9 mouse cellular contexts compared by ENCODE assay signal in the genomic region with DNA sequence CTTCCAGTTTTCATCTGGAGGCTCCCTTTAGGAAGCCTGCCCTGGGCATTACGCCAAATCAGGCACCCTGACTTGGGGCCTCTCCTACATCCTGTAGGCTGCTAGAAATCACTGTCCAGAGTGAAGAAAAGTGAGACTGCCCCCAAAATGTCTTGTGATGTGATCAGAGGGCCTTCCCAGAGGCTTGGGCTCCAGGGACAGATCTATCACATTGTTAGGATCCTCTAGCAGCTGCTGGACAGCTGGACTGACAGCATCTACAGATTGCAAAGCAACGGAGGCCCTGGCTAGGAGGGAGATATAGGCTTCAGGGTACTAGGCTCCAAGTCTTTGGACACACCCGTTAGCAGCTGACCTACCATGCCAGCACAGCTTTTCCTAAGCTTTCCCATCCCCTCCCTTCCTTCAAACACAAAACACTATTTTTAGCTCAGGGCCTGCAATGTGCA. TPM values are rescaled to one million over a fixed set of nuclear protein-coding genes. Genes with fewer than 3 reads are reported as not detected.
A peak's percentile ranks its signal among the peaks of the same experiment; 100 is the strongest.
DNase-seq lines count a peak whose midpoint lies in the region; ATAC-seq lines count a peak whose summit lies in the region.
"Had no signal": no experiment of that assay in that cellular context is flagged by ENCODE, and none has a peak within 500 bp of the region (broad histone marks: within the 10 kb centered on the region; RNA-seq: fewer than 3 reads in every experiment).

No protein-coding gene starts in this region.

- H3K27ac ChIP-seq in kidney, embryonic 16.5 days (ENCODE audit: low read length) = peak overlapping the region; percentile 71
- 0 out of 2 replicates have a peak overlapping the region, but pooled peaks have one; percentile 36 for H3K27ac ChIP-seq in hindbrain, embryonic 16.5 days (ENCODE audit: low read depth, low read length)
- H3K27ac ChIP-seq in neural tube, embryonic 14.5 days (ENCODE audit: low read depth, low read length) = 0 out of 2 replicates have a peak overlapping the region, but pooled peaks have one; percentile 22

- H3K9ac ChIP-seq in kidney, embryonic 16.5 days (replicated peaks; ENCODE audit: low read length) = no peak overlapping the region
- H3K9ac ChIP-seq in hindbrain, embryonic 16.5 days (ENCODE audit: low read depth, low read length) = no peak overlapping the region
- no peak overlapping the region for H3K9ac ChIP-seq in neural tube, embryonic 14.5 days (replicated peaks; ENCODE audit: low read depth, low read length)
- H3K9ac ChIP-seq: liver, embryonic 15.5 days had no signal

- H3K4me3 ChIP-seq in kidney, embryonic 16.5 days (ENCODE audit: low read length) = no peak overlapping the region
- no peak overlapping the region for H3K4me3 ChIP-seq in hindbrain, embryonic 16.5 days (ENCODE audit: low read length)
- H3K4me3 ChIP-seq in neural tube, embryonic 14.5 days (ENCODE audit: low read depth, low read length) = no peak overlapping the region
- H3K4me3 ChIP-seq: liver, embryonic 15.5 days had no signal

- 64% methylated on average over 3 of the region's 3 CpGs for WGBS in kidney, embryonic 16.5 days
- WGBS in hindbrain, embryonic 16.5 days = 76% methylated on average over 3 of the region's 3 CpGs
- 80% methylated on average over 3 of the region's 3 CpGs for WGBS in neural tube, embryonic 14.5 days

- H3K36me3 ChIP-seq in kidney, embryonic 16.5 days (ENCODE audit: insufficient read depth, low read length) = peaks cover 77% of the 10 kb centered on the region
- peaks cover 48% of the 10 kb centered on the region for H3K36me3 ChIP-seq in hindbrain, embryonic 16.5 days (ENCODE audit: control insufficient read depth, insufficient read depth, low read length)
- peaks cover 60% of the 10 kb centered on the region for H3K36me3 ChIP-seq in neural tube, embryonic 14.5 days (ENCODE audit: control insufficient read depth, insufficient read depth, low read length)

- ATAC-seq in kidney, embryonic 16.5 days (ENCODE audit: low FRiP score, low TSS enrichment) = peak; percentile 84
- peak; percentile 41; the same call in 1 of the 2 replicates for ATAC-seq in hindbrain, embryonic 16.5 days
- ATAC-seq in neural tube, embryonic 14.5 days (ENCODE audit: low read depth) = no peak

- peaks cover 19% of the 10 kb centered on the region; the same call in 1 of the 2 replicates for H3K4me1 ChIP-seq in kidney, embryonic 16.5 days (ENCODE audit: insufficient read depth, low read length)
- H3K4me1 ChIP-seq in hindbrain, embryonic 16.5 days (ENCODE audit: control insufficient read depth, insufficient read depth, low read depth, low read length) = peaks cover 8% of the 10 kb centered on the region
- H3K4me1 ChIP-seq in neural tube, embryonic 14.5 days (ENCODE audit: control insufficient read depth, insufficient read depth, low read length) = peaks cover 13% of the 10 kb centered on the region; the same call in 1 of the 2 replicates

- no peak for DNase-seq in kidney, adult 18-20 months
- peak; percentile 35 for DNase-seq in heart, adult 8-10 months (ENCODE audit: low spot score)
- no peak for DNase-seq in testis, postnatal 14 days (ENCODE audit: low spot score)
- no peak for DNase-seq in right cerebral cortex, postnatal 4 days

- no peaks in the 10 kb centered on the region for H3K27me3 ChIP-seq in kidney, embryonic 16.5 days (ENCODE audit: insufficient read depth, low read length)
- no peaks in the 10 kb centered on the region for H3K27me3 ChIP-seq in hindbrain, embryonic 16.5 days (replicated peaks; ENCODE audit: control insufficient read depth, insufficient read depth, low read length)
- H3K27me3 ChIP-seq in neural tube, embryonic 14.5 days (ENCODE audit: control insufficient read depth, insufficient read depth, low read length) = no peaks in the 10 kb centered on the region
- H3K27me3 ChIP-seq: liver, embryonic 15.5 days; Patski had no signal

- H3K4me2 ChIP-seq in kidney, embryonic 16.5 days (replicated peaks; ENCODE audit: low read depth, low read length) = no peak overlapping the region
- H3K4me2 ChIP-seq in hindbrain, embryonic 16.5 days (ENCODE audit: low read length) = no peak overlapping the region
- H3K4me2 ChIP-seq in neural tube, embryonic 14.5 days (ENCODE audit: low read depth, low read length) = no peak overlapping the region
- H3K4me2 ChIP-seq: liver, embryonic 15.5 days had no signal

- H3K9me3 ChIP-seq in kidney, embryonic 16.5 days (ENCODE audit: low read length) = no peaks in the 10 kb centered on the region
- no peaks in the 10 kb centered on the region for H3K9me3 ChIP-seq in hindbrain, embryonic 16.5 days (ENCODE audit: control insufficient read depth, low read length)
- H3K9me3 ChIP-seq in neural tube, embryonic 14.5 days (ENCODE audit: control insufficient read depth, low read length) = no peaks in the 10 kb centered on the region
- H3K9me3 ChIP-seq: liver, embryonic 15.5 days had no signal

RNA-seq across cellular contexts. Expression of a gene that starts 13.5 kb away (rescaled TPM):
- polyA plus RNA-seq in kidney, embryonic 16.5 days (2015; fragmentation: Nextera tagmentation; extraction: Ambion mirVana) = 236 and 251 TPM in 2 replicates
- 100 to 1,000 TPM; 109 to 129 (median 118) TPM for total RNA-seq in heart, adult 8-10 months (2022)
- polyA plus RNA-seq in hindbrain, embryonic 16.5 days (2015; fragmentation: Nextera tagmentation; extraction: Ambion mirVana) = 202 and 210 TPM in 2 replicates
- polyA plus RNA-seq in neural tube, embryonic 14.5 days (2014; fragmentation: Nextera tagmentation; extraction: Ambion mirVana) = 181 and 187 TPM in 2 replicates

RNA-seq across cellular contexts. Expression of a gene that starts 46.5 kb away (rescaled TPM):
- polyA plus RNA-seq in kidney, embryonic 16.5 days (2015; fragmentation: Nextera tagmentation; extraction: Ambion mirVana) = 1.8 and 2.4 TPM in 2 replicates
- total RNA-seq in heart, adult 8-10 months (2022) = 1 to 10 TPM in 3 of 4 experiments, under 1 TPM in 1; 0.94 to 2.1 (median 1.6) TPM
- polyA plus RNA-seq in hindbrain, embryonic 16.5 days (2015; fragmentation: Nextera tagmentation; extraction: Ambion mirVana) = 0.44 and 0.77 TPM in 2 replicates
- polyA plus RNA-seq in neural tube, embryonic 14.5 days (2014; fragmentation: Nextera tagmentation; extraction: Ambion mirVana) = 0.61 and 0.80 TPM in 2 replicates
